In genomic region chr13:98471756-98472155, GRCm38 (mm10) we compare ENCODE assay signal across 18 mouse cellular contexts. TPM values are rescaled to one million over a fixed set of nuclear protein-coding genes. Genes with fewer than 3 reads are reported as not detected.
"Had no signal": no experiment of that assay in that cellular context is flagged by ENCODE, and none has a peak within 500 bp of the region (broad histone marks: within the 10 kb centered on the region; RNA-seq: fewer than 3 reads in every experiment).

No protein-coding gene starts in this region.

- H3K36me3 ChIP-seq: neural tube, embryonic 13.5 days; neural tube, embryonic 15.5 days; stomach, embryonic 15.5 days had no signal

- H3K27me3 ChIP-seq: neural tube, embryonic 15.5 days had no signal

- H3K27ac ChIP-seq: neural tube, embryonic 13.5 days; neural tube, embryonic 15.5 days; stomach, embryonic 15.5 days; stomach, postnatal 0 days had no signal

- DNase-seq: retina, postnatal 1 day; right cerebral cortex, adult 18-20 months; right cerebral cortex, postnatal 14 days; right cerebral cortex, postnatal 25 days; right cerebral cortex, postnatal 4 days; spleen, adult 18-20 months; thymus, adult 18-20 months; thymus, adult 2 months; thymus, postnatal 14 days; thymus, postnatal 25 days; thymus, postnatal 36 days; thymus, postnatal 4 days had no signal

- H3K9me3 ChIP-seq: neural tube, embryonic 13.5 days; neural tube, embryonic 15.5 days; stomach, embryonic 15.5 days had no signal

- H3K4me3 ChIP-seq: neural tube, embryonic 13.5 days; neural tube, embryonic 15.5 days; stomach, embryonic 15.5 days had no signal

- H3K4me1 ChIP-seq: neural tube, embryonic 13.5 days; neural tube, embryonic 15.5 days had no signal

RNA-seq across cellular contexts. Expression of gene Gm10320, which starts 20.0 kb away (rescaled TPM):
- total RNA-seq: neutrophil, adult 5-6 weeks had no signal
- polyA plus RNA-seq: testis, adult 2 months had no signal
